Mouse (Mus musculus) layer of hippocampus, adult 11-12 months (tissue): ENCODE measurements at regions not wholly inside any gene's neighbourhood (a gene's known extent, or its start where the extent isn't known, plus 50 kb on each side); places are given as distances from the start of the nearest gene placed in this dataset.
A peak's percentile ranks its signal among the peaks of the same experiment; 100 is the strongest.

Experiments used
- DNase-seq: peaks from one replicate; pipeline ENCODE4 v3.0.0; 2022; ENCODE audit warnings: low spot score

DNA sequence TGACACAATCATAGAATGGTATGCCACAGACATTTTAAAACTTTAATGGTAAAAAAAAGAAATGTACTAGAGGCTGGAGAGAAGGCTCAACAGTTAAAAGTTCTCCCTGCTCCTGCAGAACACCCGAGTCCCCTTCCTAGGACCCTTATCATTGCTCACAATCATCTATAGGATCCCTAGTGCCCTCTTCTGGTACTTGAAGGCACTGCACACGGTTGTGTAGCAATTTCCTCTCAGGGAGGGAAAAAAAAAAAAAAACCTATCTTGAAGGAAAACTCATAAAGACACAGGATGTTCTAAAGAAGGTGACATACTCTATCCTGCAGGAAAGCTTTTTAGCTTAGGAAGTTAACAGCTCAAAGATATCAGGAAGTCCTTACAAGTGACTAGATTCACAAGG is 154.4 kb upstream of the Lmcd1 start:
- no peak for DNase-seq

DNA sequence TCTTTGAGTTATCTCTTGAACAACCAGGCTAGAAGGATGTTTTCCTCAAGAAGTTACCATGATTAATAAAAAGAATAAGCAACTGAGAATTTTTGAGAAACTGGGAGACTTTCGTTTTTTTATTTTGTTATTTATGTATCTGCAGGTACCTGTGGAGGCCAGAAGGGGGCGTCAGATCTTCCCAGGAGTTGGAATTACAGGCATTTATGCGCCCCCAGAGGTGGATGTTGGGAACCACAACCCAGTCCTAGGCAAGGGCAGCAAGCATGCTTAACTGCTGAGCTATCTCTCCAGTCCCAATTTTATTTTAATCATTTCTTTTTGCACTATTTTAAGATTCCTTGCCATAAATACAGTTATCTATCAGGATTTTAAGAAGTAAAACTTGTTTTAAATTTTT is 140.0 kb upstream of the Lmcd1 start:
- DNase-seq: no peak

GRCm38 (mm10) chr6:112152535-112153364 is 120.8 kb upstream of the Lmcd1 start:
- no peak for DNase-seq

- DNase-seq: no peak
Observed at GRCm38 (mm10) chr6:112167487-112167886, 106.1 kb upstream of the Lmcd1 start.

GRCm38 (mm10) chr6:112176344-112176743 is 97.2 kb upstream of the Lmcd1 start:
- DNase-seq: no peak

DNA sequence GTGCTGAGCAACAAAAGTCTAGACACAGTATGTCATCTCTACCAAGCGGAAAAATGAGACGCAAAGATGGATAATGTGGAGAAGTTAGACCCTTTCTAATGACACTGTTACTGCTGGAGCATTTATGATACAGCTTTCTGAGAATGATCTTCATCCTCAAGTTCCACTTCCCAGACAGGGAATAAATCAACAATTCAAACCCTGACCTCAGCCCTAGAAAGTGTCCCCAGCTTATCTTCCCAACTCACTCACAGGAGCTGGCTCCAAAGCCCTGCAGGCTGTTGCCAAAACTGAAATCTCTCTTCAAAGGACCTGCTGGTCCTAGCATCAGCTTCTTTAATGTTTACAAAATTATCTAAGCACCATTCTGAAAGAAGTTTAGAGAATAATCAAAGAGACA is 85.9 kb upstream of the Lmcd1 start:
- no peak for DNase-seq

GRCm38 (mm10) chr6:112191032-112191431 is 82.5 kb upstream of the Lmcd1 start:
- peak; percentile 83 for DNase-seq

DNA sequence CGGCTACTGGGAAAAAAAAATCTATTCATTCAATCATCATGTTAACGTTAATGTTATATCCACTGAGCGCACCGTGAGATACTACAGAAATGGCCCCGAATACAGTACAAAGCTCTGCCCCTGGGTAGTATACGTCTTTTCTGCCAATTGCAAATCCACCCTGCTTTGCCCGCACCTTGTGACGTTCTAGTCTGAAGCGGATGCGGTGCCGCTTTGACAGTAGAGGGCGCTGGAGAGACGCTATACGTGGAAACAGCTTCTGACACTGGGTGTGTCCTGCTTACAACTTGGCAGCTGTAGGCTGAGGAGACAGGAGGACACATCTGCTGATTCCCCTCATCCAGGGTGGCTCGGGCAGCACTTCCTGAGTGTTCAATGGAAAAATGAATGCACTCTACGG is 76.1 kb upstream of the Lmcd1 start:
- peak; percentile 85 for DNase-seq

DNA sequence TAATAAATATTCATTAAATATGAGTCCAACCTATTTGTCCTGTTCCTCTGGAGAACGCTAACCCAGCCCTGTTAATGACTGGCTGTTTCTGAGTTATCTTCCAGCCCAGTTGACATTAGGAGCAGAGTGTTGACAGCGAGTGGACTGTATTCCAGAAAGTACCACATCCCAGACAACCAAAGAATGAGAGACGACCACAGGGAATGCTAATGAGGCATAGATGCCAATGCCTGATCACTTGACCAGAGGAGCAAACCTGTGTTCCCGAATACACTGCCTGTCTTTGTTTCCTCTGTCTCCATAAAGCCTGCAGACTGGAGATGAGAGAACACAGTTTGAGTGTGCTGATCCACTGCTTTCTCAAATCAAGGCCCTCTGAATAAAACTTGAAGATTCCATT is 74.3 kb upstream of the Lmcd1 start:
- DNase-seq: no peak

GRCm38 (mm10) chr6:112202120-112202519 is 71.4 kb upstream of the Lmcd1 start:
- no peak for DNase-seq

DNA sequence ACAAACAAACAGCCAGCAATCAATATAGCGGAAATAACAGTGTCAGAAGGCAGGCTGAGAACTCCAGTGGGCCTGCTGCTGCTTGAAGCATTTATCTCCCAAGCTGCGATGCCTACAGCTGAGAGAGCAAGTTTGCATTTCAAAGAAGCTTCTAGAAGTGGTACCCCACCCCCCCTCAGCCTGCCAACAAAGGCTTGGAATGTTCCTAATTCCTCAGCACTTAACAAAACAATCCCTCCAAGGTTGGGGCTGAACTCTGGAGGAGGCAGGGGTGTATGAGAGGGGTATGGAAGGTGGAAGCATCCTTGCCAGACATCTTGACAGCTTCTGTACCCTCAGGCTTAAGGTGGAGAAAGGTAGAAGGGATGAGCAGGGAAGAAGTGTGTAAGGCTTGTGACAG is 70.2 kb upstream of the Lmcd1 start:
- no peak for DNase-seq

DNA sequence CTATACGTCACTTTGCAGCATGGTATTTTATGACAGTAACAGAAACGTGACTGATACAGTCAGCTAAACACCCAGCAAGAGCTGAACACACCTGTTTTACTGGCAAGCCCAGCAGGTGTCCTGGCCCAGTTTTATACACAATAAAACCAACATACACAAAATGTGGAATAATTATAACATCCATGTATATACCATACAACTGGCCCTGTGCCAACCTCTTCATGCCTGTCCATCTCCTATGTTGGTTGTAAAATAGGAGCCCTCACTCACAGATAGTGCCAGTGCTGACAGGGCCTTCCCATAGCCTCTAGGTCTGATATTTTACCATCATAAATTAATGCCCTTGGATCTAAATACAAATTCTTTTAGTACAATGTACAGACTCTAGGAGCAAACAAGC is 68.6 kb upstream of the Lmcd1 start:
- no peak for DNase-seq

GRCm38 (mm10) chr6:112205420-112205995 is 68.0 kb upstream of the Lmcd1 start:
- DNase-seq: no peak

GRCm38 (mm10) chr6:112207229-112207628 is 66.3 kb upstream of the Lmcd1 start:
- DNase-seq: peak; percentile 58

GRCm38 (mm10) chr6:112210238-112210950 is 63.2 kb upstream of the Lmcd1 start:
- no peak for DNase-seq

DNA sequence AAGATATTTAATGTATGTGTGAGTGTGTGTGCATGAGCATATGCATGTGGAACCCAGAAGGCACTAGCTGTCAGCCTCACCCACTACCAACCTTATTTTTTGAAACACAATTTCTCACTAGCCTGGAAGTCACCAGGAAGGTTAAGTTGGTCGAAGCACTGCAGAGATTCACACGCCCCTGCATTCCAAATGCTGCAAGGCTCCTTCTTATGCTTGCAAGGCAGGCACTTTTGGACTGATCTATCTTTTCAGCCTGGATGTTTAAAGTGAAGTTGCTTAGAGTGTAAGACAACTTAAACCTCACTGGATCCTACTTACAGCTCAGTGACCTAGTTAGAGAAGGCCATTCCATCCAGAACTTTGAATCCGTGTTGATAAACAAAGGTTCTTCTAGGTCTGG is 56.7 kb upstream of the Lmcd1 start:
- DNase-seq: no peak

- no peak for DNase-seq
Observed at GRCm38 (mm10) chr6:112218248-112218647, 55.3 kb upstream of the Lmcd1 start.

GRCm38 (mm10) chr6:112219641-112220040 is 53.9 kb upstream of the Lmcd1 start:
- no peak for DNase-seq

DNA sequence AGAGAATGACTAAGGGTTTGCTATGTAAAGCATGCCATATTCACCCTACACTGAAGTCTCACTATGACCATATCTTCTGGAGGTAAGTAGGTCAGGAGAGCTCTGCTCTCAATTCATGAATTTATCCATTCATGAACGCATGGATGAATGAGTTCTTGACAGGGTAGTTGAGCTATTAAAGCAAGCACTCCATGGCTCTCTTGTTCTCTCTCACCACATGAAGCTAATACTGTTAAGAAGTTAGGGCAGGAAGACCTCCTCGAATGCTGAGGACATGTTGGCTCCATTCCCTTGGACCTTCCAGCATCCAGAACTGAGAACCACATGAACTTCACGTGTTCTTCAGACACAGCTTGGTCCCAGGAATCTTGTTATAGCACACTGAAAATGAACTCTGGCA is 53.4 kb upstream of the Lmcd1 start:
- no peak for DNase-seq

- DNase-seq: no peak
Observed at GRCm38 (mm10) chr6:112221373-112221772, 52.2 kb upstream of the Lmcd1 start.

DNA sequence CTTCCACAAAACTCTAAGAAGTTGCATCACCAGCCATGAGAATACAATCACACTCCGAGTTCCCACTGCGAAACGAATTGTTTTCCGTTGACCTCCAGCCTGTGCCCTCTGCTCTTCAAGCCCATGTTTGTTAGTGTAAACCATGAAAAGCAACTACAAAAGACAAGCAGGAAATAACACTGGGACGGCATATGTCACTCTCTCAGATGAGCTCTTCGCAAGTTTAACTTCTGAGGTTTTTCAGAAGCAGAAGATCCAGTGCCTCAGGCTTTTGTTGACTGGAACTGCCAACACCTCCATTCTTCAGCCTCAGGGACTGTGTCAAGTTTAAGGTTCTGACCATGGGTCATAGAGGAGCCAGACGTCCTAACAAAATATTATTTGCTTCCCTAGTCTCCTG is 50.2 kb upstream of the Lmcd1 start:
- DNase-seq: no peak
